Mouse (Mus musculus) hindbrain, postnatal 0 days (tissue): ENCODE results near the gene Abcg5. TPM values are rescaled to one million over a fixed set of nuclear protein-coding genes. Genes with fewer than 3 reads are reported as not detected.

Source experiments
- ATAC-seq: fragments of 200-750 bp; cut with Nextera tagmentation; 2 replicates; pipeline ENCODE4 v1.8.0; 2017; ENCODE audit warnings: mild to moderate bottlenecking, moderate TSS enrichment, moderate library complexity
- DNase-seq: peaks from one replicate; pipeline ENCODE4 v3.0.0-alpha.2; 2015; ENCODE audit warnings: low spot score
- H3K27ac ChIP-seq: fragments of 300-500 bp; sonication (generic); 2 replicates; pipeline ENCODE4 v1.5.1; 2014; ENCODE audit warnings: mild to moderate bottlenecking
- H3K27me3 ChIP-seq: fragments of 300-500 bp; sonication (generic); 2 replicates; pipeline ENCODE4 v1.6.1; 2014; ENCODE audit warnings: low read length, mixed read lengths; ENCODE audit not compliant: insufficient read depth
- H3K36me3 ChIP-seq: fragments of 300-500 bp; sonication (generic); 2 replicates; pipeline ENCODE4 v1.6.1; 2014; ENCODE audit warnings: low read length, mixed read lengths; ENCODE audit not compliant: insufficient read depth
- H3K4me1 ChIP-seq: fragments of 300-500 bp; sonication (generic); 2 replicates; pipeline ENCODE4 v1.6.1; 2014; ENCODE audit warnings: antibody characterized with exemption, low read length, mixed read lengths; ENCODE audit not compliant: insufficient read depth
- H3K4me2 ChIP-seq: fragments of 300-500 bp; sonication (generic); 2 replicates; pipeline ENCODE4 v1.6.1; 2014; ENCODE audit warnings: low read depth, mild to moderate bottlenecking, low read length, moderate library complexity, mixed read lengths
- H3K4me3 ChIP-seq: fragments of 300-500 bp; sonication (generic); 2 replicates; pipeline ENCODE4 v1.5.1; 2014; ENCODE audit warnings: low read length
- H3K9ac ChIP-seq: fragments of 300-500 bp; sonication (generic); replicated peaks from 2 replicates; pipeline ENCODE4 v1.6.1; 2014; ENCODE audit warnings: mild to moderate bottlenecking, low read length, moderate library complexity, mixed read lengths
- H3K9me3 ChIP-seq: fragments of 300-500 bp; sonication (generic); 2 replicates; pipeline ENCODE4 v1.6.1; 2016; ENCODE audit warnings: low read length, mixed read lengths
- CTCF ChIP-seq: IDR thresholded peaks from 2 replicates; pipeline ENCODE4 v1.5.1; 2016; ENCODE audit warnings: antibody characterized with exemption, control low read depth, low read depth
- WGBS: fragments of 180-500 bp; shearing (Covaris S2); extraction: QIAGEN DNeasy Blood & Tissue Kit; methylation state at CpG from one replicate; pipeline ENCODE4 v1.1.7; 2014; 5-methylcytosine and 5-hydroxymethylcytosine counted together
- polyA plus RNA-seq: library from polyadenylated mRNA; unstranded; fragments of >200 nt; fragmentation: Nextera tagmentation; extraction: Ambion mirVana; gene quantifications from 2 replicates; pipeline ENCODE4 v1.2.1, GENCODE M21; 2015
- total RNA-seq: library from RNA; depleted of rRNA; stranded (reverse); fragments of >200 nt; gene quantifications from 2 replicates; pipeline ENCODE4 v1.2.3, GENCODE M21; 2014

Gene Abcg5
- total and polyA plus RNA-seq, 2 experiments from 2014 or later = 1.4 to 2.4 TPM

- H3K9ac ChIP-seq = no peak overlapping the region
- no peak overlapping the region for H3K4me3 ChIP-seq
- H3K9me3 ChIP-seq = no peaks in the 10 kb centered on the region
- TF ChIP-seq CTCF = no peak
- 92% methylated on average over 9 of the region's 9 CpGs for WGBS
- no peak for DNase-seq
- H3K36me3 ChIP-seq = peaks cover 5% of the 10 kb centered on the region; the same call in 1 of the 2 replicates
- H3K4me1 ChIP-seq = no peaks in the 10 kb centered on the region
- ATAC-seq = no peak
- H3K27ac ChIP-seq = no peak overlapping the region
- H3K4me2 ChIP-seq = no peak overlapping the region
- no peaks in the 10 kb centered on the region for H3K27me3 ChIP-seq
These were observed 32.4 kb downstream of the Abcg5 start for GRCm38 (mm10) chr17:84650302-84651017.

DNA sequence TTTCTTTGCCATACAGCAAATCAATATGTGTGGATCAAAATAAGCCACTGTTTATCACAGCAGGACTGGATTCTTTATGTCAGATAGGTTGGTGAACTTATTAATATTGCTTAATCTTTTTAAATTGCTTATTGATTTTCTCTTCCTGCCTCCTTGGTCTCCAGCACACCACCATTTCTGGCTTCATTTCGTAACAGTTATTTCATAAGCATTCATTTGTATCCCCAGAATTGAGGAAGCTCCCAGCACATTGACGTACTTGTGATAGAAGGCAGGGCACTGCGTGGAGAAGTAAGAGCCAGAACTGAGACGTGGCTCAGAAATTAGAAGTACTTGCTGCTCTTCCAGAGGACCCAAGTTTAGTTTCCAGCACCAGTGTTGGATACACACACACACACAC lies 35.2 kb downstream of the Abcg5 start:
- ATAC-seq = no peak
- TF ChIP-seq CTCF = no peak
- Histone ChIP-seq H3K4me2 (no peak overlapping the region), H3K27ac (no peak overlapping the region), H3K36me3 (peaks cover 5% of the 10 kb centered on the region; the same call in 1 of the 2 replicates), H3K9me3 (no peaks in the 10 kb centered on the region), H3K27me3 (no peaks in the 10 kb centered on the region), H3K4me3 (no peak overlapping the region), H3K9ac (no peak overlapping the region), H3K4me1 (no peaks in the 10 kb centered on the region)
- DNase-seq = no peak
- 87% methylated on average over 4 of the region's 4 CpGs for WGBS

DNA sequence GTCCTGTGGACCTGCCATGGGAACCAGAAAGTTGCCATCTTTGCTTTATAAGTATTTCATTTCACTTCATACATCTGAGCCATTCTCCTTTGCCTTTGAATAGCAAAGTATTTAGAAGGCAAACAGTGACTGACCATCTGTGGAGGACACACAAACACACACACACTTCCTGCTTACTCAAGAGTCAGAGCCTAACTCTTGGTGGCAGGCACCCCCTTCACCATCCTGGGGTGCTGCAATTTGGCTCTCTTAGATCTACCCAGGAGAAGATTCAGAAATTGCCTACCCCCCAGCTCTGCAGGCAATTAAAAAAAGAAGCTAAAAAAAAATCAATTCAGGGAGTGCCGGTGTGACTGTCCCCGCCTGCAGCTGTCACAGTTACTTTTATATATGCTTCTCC lies 36.3 kb downstream of the Abcg5 start:
- Histone ChIP-seq H3K9me3 (no peaks in the 10 kb centered on the region), H3K4me2 (no peak overlapping the region), H3K4me3 (no peak overlapping the region), H3K4me1 (no peaks in the 10 kb centered on the region), H3K27ac (no peak overlapping the region), H3K36me3 (peaks cover 5% of the 10 kb centered on the region; the same call in 1 of the 2 replicates), H3K9ac (no peak overlapping the region), H3K27me3 (no peaks in the 10 kb centered on the region)
- no peak for TF ChIP-seq CTCF
- DNase-seq (no peak), ATAC-seq (no peak)
- WGBS = 68% methylated on average over 2 of the region's 2 CpGs

DNA sequence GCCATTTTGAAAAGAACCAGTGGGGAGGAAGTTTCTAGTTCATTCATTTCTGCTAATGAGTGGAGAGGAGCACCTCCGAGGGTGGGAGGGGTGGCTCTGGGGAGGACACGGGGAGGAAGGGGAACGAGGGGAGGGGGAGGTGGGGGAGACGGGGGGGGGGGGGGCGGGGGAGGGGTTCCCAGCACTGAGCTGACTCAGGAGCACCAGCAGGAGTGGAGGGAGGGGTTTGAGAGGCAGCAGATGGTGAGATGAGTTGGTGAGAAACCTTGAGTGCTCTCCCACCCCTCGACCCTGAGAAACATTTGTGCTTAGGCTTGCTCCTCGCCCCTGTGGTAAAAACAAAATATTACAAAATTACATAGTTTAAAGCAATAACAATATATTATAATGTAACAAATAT lies 36.9 kb downstream of the Abcg5 start:
- WGBS = 40% methylated on average over 3 of the region's 7 CpGs
- DNase-seq (no peak), ATAC-seq (no peak)
- Histone ChIP-seq H3K27me3 (no peaks in the 10 kb centered on the region), H3K4me3 (no peak overlapping the region), H3K4me1 (no peaks in the 10 kb centered on the region), H3K9ac (no peak overlapping the region), H3K9me3 (no peaks in the 10 kb centered on the region), H3K4me2 (no peak overlapping the region), H3K36me3 (peaks cover 5% of the 10 kb centered on the region; the same call in 1 of the 2 replicates), H3K27ac (no peak overlapping the region)
- no peak for TF ChIP-seq CTCF

GRCm38 (mm10) chr17:84645119-84645518 lies 37.7 kb downstream of the Abcg5 start:
- Histone ChIP-seq H3K9ac (no peak overlapping the region), H3K27me3 (no peaks in the 10 kb centered on the region), H3K27ac (no peak overlapping the region), H3K4me3 (no peak overlapping the region), H3K36me3 (peaks cover 5% of the 10 kb centered on the region; the same call in 1 of the 2 replicates), H3K4me2 (no peak overlapping the region), H3K4me1 (no peaks in the 10 kb centered on the region), H3K9me3 (no peaks in the 10 kb centered on the region)
- DNase-seq = no peak
- no peak for TF ChIP-seq CTCF
- 49% methylated on average over 9 of the region's 9 CpGs for WGBS
- no peak for ATAC-seq

DNA sequence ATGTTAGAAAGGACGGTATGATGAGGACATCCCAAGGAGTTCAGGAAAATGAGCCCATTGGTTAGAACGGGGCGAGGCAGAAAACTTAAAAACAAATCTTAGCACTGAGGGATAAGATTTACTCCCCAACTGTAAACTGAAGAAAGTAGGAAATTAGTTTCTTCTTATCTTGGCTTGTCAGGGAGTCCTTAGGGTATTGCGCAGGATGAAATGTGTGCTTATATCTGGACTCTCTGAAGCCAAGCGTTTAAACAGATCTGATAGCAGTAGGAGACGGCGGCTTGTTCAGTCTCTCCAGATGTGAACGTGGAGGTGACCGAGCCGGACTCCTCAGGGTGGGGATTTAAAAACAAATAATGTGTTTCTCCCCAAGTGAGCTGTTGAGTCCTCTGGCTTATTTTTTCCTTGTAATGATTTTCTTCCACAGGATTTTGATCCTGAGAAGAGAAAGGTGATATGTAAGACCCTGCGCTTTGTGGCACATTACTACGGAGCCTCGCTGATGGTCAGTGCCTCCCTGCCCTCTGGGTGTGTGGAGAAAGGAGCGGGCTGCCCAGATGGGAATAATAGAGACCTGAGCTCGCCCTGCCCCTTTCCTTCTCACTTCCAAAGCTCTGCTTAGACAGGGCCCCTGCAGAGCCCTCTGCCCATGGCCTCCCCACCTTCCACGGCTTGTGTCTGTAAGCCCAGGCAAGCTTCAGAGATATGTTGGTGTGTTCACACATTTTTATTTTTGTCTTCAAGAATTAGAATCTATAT lies 38.3 kb downstream of the Abcg5 start:
- peaks cover 3% of the 10 kb centered on the region; the same call in 1 of the 2 replicates for H3K36me3 ChIP-seq
- WGBS = 67% methylated on average over 16 of the region's 16 CpGs
- no peaks in the 10 kb centered on the region for H3K27me3 ChIP-seq
- no peak overlapping the region for H3K4me3 ChIP-seq
- ATAC-seq = no peak
- H3K9me3 ChIP-seq = no peaks in the 10 kb centered on the region
- H3K27ac ChIP-seq = no peak overlapping the region
- TF ChIP-seq CTCF = no peak
- DNase-seq = no peak
- H3K9ac ChIP-seq = no peak overlapping the region
- H3K4me1 ChIP-seq = no peaks in the 10 kb centered on the region
- H3K4me2 ChIP-seq = no peak overlapping the region

GRCm38 (mm10) chr17:84642324-84642723 lies 40.5 kb downstream of the Abcg5 start:
- H3K9ac ChIP-seq = no peak overlapping the region
- no peaks in the 10 kb centered on the region for H3K27me3 ChIP-seq
- H3K36me3 ChIP-seq = no peaks in the 10 kb centered on the region
- no peak overlapping the region for H3K4me3 ChIP-seq
- 92% methylated on average over 9 of the region's 9 CpGs for WGBS
- H3K9me3 ChIP-seq = no peaks in the 10 kb centered on the region
- DNase-seq (no peak), ATAC-seq (no peak)
- no peak overlapping the region for H3K27ac ChIP-seq
- H3K4me2 ChIP-seq = no peak overlapping the region
- TF ChIP-seq CTCF = no peak
- no peaks in the 10 kb centered on the region for H3K4me1 ChIP-seq
